Mouse (Mus musculus) embryo, embryonic 11.5 days (tissue): Measurements from ENCODE around the gene Lipa.

Experiments
- DNase-seq: peaks from one replicate; pipeline ENCODE4 v3.0.0-alpha.2; 2012; ENCODE audit warnings: low read depth, low spot score

Gene Lipa

DNA sequence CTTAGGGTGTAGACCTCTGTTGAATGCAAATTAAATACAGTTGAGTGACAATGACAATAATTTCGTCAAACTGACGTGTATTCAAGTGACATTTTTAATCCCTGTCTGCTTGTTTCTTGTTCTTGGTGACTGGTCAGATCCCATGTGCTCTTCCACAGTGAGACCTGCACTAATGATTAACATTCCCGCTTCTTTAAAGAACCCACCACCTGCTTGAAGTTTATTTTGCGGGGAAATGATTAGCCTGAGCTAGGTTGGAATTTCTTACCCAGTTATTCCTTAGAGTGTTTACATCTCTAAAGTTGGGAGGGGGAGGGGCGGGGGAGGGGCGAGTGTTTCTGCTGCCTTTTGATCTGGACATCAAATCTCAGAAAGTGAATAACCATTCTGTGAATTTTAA lies 59.1 kb downstream of the Lipa start:
- DNase-seq = no peak

DNA sequence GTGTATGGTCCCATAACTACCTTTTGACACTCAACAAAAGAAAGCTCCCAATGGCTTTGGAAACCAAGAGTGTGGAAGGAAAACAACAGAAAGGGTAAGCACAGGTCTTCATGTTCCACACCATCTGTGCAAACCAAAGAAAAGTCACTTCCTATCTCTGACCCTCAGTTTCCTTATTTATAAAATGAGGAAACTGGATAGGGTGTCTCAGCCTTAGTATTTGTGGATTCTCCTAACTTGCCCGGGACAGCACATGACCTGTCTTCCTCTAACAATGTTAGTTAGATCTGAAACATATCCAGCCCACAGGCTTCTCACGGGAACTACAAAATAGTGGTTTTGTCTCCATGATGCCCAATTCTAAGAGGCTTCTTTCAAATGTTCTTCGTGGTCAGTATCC lies 62.8 kb downstream of the Lipa start:
- DNase-seq = no peak

DNA sequence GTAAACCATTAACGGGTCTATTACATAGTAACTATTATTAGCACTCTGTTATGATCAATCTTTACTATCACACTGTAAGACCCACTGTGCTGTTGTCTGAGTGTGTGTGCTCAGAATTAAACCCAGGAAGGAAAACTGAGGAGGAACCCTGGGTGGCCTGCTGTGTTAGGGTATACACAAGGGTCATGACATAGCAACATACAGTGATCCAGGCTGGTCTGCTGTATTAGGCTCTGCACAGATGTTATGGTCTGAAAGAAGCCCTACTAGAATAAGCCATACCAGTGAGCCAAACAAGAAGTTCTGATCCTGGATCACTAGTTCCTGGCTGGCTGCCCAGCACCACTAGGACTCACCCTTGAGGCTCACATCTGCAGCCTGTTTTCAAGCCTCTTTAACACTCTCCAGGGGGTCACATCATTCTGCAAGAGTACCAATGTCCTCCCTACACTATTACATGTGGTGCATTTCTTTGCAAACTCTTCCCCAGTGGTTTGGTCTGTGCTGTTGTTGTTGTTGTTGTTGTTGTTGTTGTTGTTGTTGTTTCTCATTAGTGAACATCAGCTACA lies 65.7 kb downstream of the Lipa start:
- DNase-seq = no peak

DNA sequence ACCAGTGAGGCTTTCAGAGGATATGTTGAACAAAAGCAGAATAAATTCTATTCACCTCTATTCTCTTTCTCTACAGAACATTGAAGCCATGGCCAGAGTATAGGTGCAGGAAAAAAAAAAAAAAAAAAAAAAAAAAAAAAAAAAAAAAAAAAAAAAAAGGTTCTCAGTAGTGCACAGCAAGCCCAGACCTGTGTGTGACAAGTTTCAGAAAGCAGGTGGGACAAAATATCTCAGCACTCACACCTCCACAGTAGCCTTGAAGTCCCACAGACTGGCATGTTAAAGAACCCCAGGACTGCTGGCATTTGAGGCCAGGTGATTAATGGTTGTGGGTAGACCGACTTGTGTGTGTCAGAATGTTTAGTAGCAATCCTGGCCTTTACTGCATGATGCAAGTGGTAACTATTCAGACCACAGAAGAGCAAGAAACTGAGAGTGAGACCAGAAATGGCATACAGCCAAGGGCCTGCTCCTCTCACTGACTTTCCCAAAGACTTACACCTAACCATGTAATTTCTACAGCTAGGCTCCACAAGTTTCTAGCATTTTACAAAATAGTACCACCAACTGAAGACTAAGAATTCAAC lies 76.4 kb downstream of the Lipa start:
- no peak for DNase-seq

DNA sequence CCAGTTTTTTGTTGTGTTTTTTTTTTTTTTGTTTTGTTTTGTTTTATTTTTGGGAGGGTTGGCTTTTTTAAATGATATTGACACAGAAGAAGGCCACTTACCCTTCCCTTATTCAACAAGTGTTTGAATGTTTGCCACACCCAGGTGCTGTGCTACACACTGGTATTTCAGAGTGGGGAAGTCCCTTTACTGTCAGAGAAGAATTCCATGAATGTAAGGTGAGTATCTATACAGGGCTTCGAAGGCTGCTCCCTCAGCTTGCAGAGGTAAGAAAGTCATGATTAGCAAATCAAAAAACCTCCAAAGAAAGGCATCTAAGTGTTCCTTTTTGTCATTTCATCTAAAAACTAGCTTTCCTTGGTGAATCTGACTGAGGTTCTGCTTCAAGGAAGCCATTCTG lies 78.4 kb downstream of the Lipa start:
- no peak for DNase-seq

DNA sequence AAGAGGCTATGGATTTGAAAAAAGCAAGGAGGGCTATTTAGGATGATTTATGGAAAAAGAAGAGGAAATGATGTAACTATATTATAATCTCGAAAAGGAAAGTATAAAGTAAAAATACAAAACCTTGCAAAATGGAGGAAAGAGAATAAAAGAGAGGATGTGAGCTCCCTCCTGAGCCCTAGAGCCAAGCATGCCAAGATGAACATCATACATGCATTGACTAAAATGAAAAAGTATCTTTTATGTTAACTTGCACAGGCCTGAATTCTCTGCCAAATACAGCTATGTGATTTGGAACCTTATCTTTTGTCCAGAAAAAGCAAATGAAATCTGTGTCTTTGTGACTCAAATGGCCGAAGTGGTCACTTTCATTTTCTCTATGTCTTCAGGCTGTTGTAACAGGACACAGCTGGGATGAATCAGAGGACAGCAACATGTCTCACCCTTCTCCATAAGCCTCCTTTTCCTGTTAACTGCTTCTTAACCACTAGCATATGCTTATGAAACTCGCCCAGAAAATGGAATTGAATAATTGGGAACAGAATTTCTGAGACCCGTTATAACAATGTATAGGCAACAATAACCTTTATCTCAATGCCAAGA lies 81.8 kb downstream of the Lipa start:
- DNase-seq = no peak

DNA sequence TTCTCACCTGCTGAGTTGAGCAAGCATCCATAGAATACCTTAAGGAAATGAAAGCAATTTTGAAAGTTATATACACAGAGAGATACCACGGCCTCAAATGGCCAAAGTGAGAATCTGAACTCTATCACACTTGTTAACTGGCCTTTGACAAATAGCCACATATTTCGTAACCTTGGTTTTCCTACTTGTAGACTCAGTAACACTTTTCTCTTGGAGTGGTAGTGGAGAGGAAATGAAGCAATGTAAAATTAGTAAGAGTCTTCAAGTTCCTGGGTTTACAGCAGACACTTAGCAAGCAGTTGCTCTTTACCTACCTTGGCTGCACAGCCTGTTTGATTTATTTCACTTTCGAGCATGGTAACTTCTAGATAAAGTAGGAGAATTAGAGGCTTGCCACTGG lies 82.5 kb downstream of the Lipa start:
- no peak for DNase-seq
